Mouse (Mus musculus) forebrain, embryonic 11.5 days (tissue): ENCODE data around the gene Aldh1l2. TPM values are rescaled to one million over a fixed set of nuclear protein-coding genes. Genes with fewer than 3 reads are reported as not detected.

Source experiments
- ATAC-seq: fragments of 200-750 bp; cut with Nextera tagmentation; replicated peaks from 2 replicates; pipeline ENCODE4 v1.8.0; 2017; ENCODE audit warnings: moderate TSS enrichment; ENCODE audit not compliant: low FRiP score
- DNase-seq: peaks from one replicate; pipeline ENCODE4 v3.0.0-alpha.2; 2017; ENCODE audit warnings: low spot score
- H3K27ac ChIP-seq: fragments of 300-500 bp; sonication (generic); 2 replicates; pipeline ENCODE4 v1.5.1; 2014; ENCODE audit warnings: low read depth, low read length
- H3K27me3 ChIP-seq: fragments of 300-500 bp; sonication (generic); 2 replicates; pipeline ENCODE4 v1.6.1; 2014; ENCODE audit warnings: mild to moderate bottlenecking, low read length, mixed read lengths; ENCODE audit not compliant: control insufficient read depth, insufficient read depth
- H3K36me3 ChIP-seq: fragments of 300-500 bp; sonication (generic); 2 replicates; pipeline ENCODE4 v1.6.1; 2014; ENCODE audit warnings: mild to moderate bottlenecking, low read length, moderate library complexity, mixed read lengths; ENCODE audit not compliant: control insufficient read depth, insufficient read depth
- H3K4me1 ChIP-seq: fragments of 300-500 bp; sonication (generic); replicated peaks from 2 replicates; pipeline ENCODE4 v1.6.1; 2014; ENCODE audit warnings: low read length, mixed read lengths; ENCODE audit not compliant: control insufficient read depth, insufficient read depth
- H3K4me2 ChIP-seq: fragments of 300-500 bp; sonication (generic); 2 replicates; pipeline ENCODE4 v1.6.1; 2014; ENCODE audit warnings: low read depth, mild to moderate bottlenecking, low read length, moderate library complexity, mixed read lengths; ENCODE audit not compliant: severe bottlenecking
- H3K4me3 ChIP-seq: fragments of 300-500 bp; sonication (generic); 2 replicates; pipeline ENCODE4 v1.5.1; 2014; ENCODE audit warnings: low read depth, low read length
- H3K9ac ChIP-seq: fragments of 300-500 bp; sonication (generic); 2 replicates; pipeline ENCODE4 v1.6.1; 2014; ENCODE audit warnings: low read length
- H3K9me3 ChIP-seq: fragments of 300-500 bp; sonication (generic); 2 replicates; pipeline ENCODE4 v1.6.1; 2016; ENCODE audit warnings: low read length, mixed read lengths; ENCODE audit not compliant: control insufficient read depth
- WGBS: fragments of 180-500 bp; shearing (Covaris S2); extraction: QIAGEN DNeasy Blood & Tissue Kit; methylation state at CpG from one replicate; pipeline ENCODE4 v1.1.7; 2014; 5-methylcytosine and 5-hydroxymethylcytosine counted together
- polyA plus RNA-seq: library from polyadenylated mRNA; unstranded; fragments of >200 nt; fragmentation: Nextera tagmentation; extraction: Ambion mirVana; gene quantifications from 2 replicates; pipeline ENCODE4 v1.2.1, GENCODE M21; 2014

The Aldh1l2 gene
- polyA plus RNA-seq, result 6.1 and 7.1 TPM in 2 replicates

- Histone ChIP-seq H3K27ac (no peak within 1 kb of the TSS), H3K9me3 (no peaks in the 10 kb centered on the region), H3K4me2 (peak within 1 kb of the TSS; percentile 96), H3K36me3 (no peaks in the 10 kb centered on the region), H3K9ac (peak within 1 kb of the TSS; percentile 71), H3K4me1 (no peaks in the 10 kb centered on the region), H3K27me3 (no peaks in the 10 kb centered on the region), H3K4me3 (peak within 1 kb of the TSS; percentile 50)
- ATAC-seq (peak; percentile 99), DNase-seq (peak; percentile 93)
- 0% methylated on average over 21 of the region's 21 CpGs for WGBS
Observed at GRCm38 (mm10) chr10:83533910-83534283, at the start of gene Aldh1l2. Gene Aldh1l2 (minus strand): TSS chr10:83534140.

- Histone ChIP-seq H3K9ac (no peak overlapping the region), H3K4me2 (no peak overlapping the region), H3K9me3 (no peaks in the 10 kb centered on the region), H3K4me1 (no peaks in the 10 kb centered on the region), H3K27me3 (no peaks in the 10 kb centered on the region), H3K4me3 (no peak overlapping the region), H3K36me3 (no peaks in the 10 kb centered on the region; the same call in 1 of the 2 replicates), H3K27ac (no peak overlapping the region)
- no peak for ATAC-seq
- WGBS, result 95% methylated on average over 7 of the region's 7 CpGs
- DNase-seq, result no peak
Observed at GRCm38 (mm10) chr10:83565449-83566441, 31.8 kb upstream of the Aldh1l2 start.

GRCm38 (mm10) chr10:83563005-83563404 is 29.1 kb upstream of the Aldh1l2 start:
- H3K36me3 ChIP-seq, result peaks cover under 1% of the 10 kb centered on the region; the same call in 1 of the 2 replicates
- no peak overlapping the region for H3K4me2 ChIP-seq
- DNase-seq (no peak), ATAC-seq (no peak)
- H3K4me3 ChIP-seq, result no peak overlapping the region
- no peaks in the 10 kb centered on the region for H3K9me3 ChIP-seq
- no peaks in the 10 kb centered on the region for H3K4me1 ChIP-seq
- H3K27ac ChIP-seq, result no peak overlapping the region
- H3K9ac ChIP-seq, result no peak overlapping the region
- H3K27me3 ChIP-seq, result no peaks in the 10 kb centered on the region

- ATAC-seq, result no peak
- Histone ChIP-seq H3K36me3 (peaks cover 4% of the 10 kb centered on the region; the same call in 1 of the 2 replicates), H3K4me1 (no peaks in the 10 kb centered on the region), H3K4me2 (peak overlapping the region; percentile 59), H3K27me3 (no peaks in the 10 kb centered on the region), H3K27ac (no peak overlapping the region), H3K9me3 (no peaks in the 10 kb centered on the region), H3K4me3 (no peak overlapping the region), H3K9ac (no peak overlapping the region)
- no peak for DNase-seq
- WGBS, result 76% methylated on average over 3 of the region's 3 CpGs
Observed at GRCm38 (mm10) chr10:83545341-83545740, 11.4 kb upstream of the Aldh1l2 start.

- ATAC-seq, result peak; percentile 90
Observed at GRCm38 (mm10) chr10:83544103-83544479, 10.2 kb upstream of the Aldh1l2 start.

GRCm38 (mm10) chr10:83543439-83544102 is 9.6 kb upstream of the Aldh1l2 start, which contains the start of gene Washc4:
Gene Washc4 (plus strand): TSS chr10:83543752.
- Histone ChIP-seq H3K27ac (peak within 1 kb of the TSS; percentile 25; the same call in 1 of the 2 replicates), H3K9ac (peak within 1 kb of the TSS; percentile 88), H3K27me3 (no peaks in the 10 kb centered on the region), H3K36me3 (no peaks in the 10 kb centered on the region), H3K4me1 (no peaks in the 10 kb centered on the region), H3K4me2 (peak within 1 kb of the TSS; percentile 59), H3K4me3 (peak within 1 kb of the TSS; percentile 86), H3K9me3 (no peaks in the 10 kb centered on the region)
- DNase-seq (peak; percentile 95), ATAC-seq (peak; percentile 99)
- 1% methylated on average over 49 of the region's 49 CpGs for WGBS

More at GRCm38 (mm10) chr10:83544103-83544479, 10.2 kb upstream of the Aldh1l2 start:
- Histone ChIP-seq H3K27ac (peak overlapping the region; percentile 12; the same call in 1 of the 2 replicates), H3K9ac (peak overlapping the region; percentile 88), H3K27me3 (no peaks in the 10 kb centered on the region), H3K4me3 (peak overlapping the region; percentile 86), H3K36me3 (no peaks in the 10 kb centered on the region), H3K4me1 (no peaks in the 10 kb centered on the region), H3K9me3 (no peaks in the 10 kb centered on the region), H3K4me2 (peak overlapping the region; percentile 59)
- WGBS, result under 1% methylated on average over 39 of the region's 41 CpGs
- DNase-seq, result no peak

GRCm38 (mm10) chr10:83542241-83542640 is 8.3 kb upstream of the Aldh1l2 start:
- 85% methylated on average over 7 of the region's 7 CpGs for WGBS
- no peak for DNase-seq
- H3K36me3 ChIP-seq, result no peaks in the 10 kb centered on the region

GRCm38 (mm10) chr10:83540092-83540491 is 6.2 kb upstream of the Aldh1l2 start:
- H3K4me3 ChIP-seq, result no peak overlapping the region
- DNase-seq (no peak), ATAC-seq (no peak)
- H3K9ac ChIP-seq, result no peak overlapping the region
- no peaks in the 10 kb centered on the region for H3K4me1 ChIP-seq
- no peaks in the 10 kb centered on the region for H3K27me3 ChIP-seq
- no peaks in the 10 kb centered on the region for H3K9me3 ChIP-seq
- 71% methylated on average over 3 of the region's 3 CpGs for WGBS
- no peak overlapping the region for H3K4me2 ChIP-seq
- H3K27ac ChIP-seq, result no peak overlapping the region
- no peaks in the 10 kb centered on the region for H3K36me3 ChIP-seq

More at GRCm38 (mm10) chr10:83542241-83542640, 8.3 kb upstream of the Aldh1l2 start:
- Histone ChIP-seq H3K9ac (no peak overlapping the region), H3K27me3 (no peaks in the 10 kb centered on the region), H3K4me2 (no peak overlapping the region), H3K27ac (no peak overlapping the region), H3K4me3 (no peak overlapping the region), H3K9me3 (no peaks in the 10 kb centered on the region), H3K4me1 (no peaks in the 10 kb centered on the region)
- no peak for ATAC-seq
